Mouse (Mus musculus): Measurements from ENCODE around the gene Kdr.

Gene Kdr

GRCm38 (mm10) chr5:75921730-75922387 is 56.4 kb downstream of the Kdr start:
- no peak for DNase-seq (ENCODE audit: extremely low spot score, low read depth, low spot score)

DNA sequence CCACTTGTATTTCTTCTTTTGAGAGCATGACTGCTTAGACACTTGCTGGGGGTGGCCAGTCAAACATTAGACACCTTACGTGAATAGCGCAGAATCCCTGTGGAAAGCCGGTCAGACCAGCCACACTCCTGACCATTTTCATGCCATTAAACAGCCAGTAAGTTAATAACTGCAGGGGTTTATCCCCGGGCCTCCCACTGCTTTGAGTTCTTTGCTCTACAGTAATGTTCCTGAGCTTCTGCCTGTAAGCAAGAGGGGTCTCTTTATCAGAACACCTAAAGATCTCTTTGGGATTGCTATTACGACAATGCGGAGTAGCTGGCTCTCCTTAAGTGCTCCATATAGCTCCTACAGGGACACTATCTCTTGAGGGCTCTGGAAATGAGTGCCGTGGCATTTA is 58.7 kb downstream of the Kdr start:
- DNase-seq (ENCODE audit: extremely low spot score, low read depth, low spot score): no peak

DNA sequence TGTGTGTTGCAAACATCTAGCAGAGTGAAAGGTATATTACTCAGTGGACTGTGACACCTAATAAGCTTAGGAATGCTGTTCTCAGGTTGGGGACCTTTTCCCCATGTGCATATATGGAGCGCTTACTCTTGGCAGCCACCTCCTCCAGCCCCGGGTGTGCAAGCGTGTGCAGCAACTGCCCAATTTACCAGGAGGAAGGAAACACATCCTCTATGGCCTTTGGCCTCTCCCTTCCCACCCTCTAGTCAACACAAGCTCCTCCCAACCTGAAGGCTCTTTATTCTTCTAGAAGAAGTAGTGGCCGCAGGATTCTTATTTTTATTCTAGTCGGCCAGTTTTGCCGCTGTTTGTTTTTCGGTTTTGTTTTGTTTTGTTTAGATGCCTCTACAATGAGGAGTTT is 60.1 kb downstream of the Kdr start:
- DNase-seq (ENCODE audit: extremely low spot score, low read depth, low spot score): no peak

GRCm38 (mm10) chr5:75917231-75917630 is 61.0 kb downstream of the Kdr start:
- no peak for DNase-seq (ENCODE audit: extremely low spot score, low read depth, low spot score)

DNA sequence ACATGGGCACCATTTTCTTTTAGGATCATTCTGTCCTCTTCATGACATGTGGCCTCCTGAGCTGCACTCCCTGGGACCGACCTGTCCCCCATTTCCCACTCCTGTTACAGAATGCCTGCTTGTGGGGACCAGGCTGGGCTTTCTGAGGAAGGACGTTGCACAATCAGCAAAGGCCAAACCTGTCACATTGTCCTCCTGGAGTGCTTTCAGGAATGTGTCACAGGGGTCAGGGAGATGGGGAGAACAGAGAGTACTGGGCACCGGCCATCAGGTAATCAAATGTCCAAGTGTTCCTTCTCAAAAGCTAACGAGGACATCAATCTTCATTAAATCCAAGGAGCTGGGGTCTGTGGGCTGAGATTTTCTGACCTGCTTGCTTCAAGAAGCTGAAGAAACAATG is 72.2 kb downstream of the Kdr start:
- DNase-seq (ENCODE audit: extremely low spot score, low read depth, low spot score): no peak

GRCm38 (mm10) chr5:75900231-75900920 is 77.9 kb downstream of the Kdr start:
- no peak for DNase-seq (ENCODE audit: extremely low spot score, low read depth, low spot score)

DNA sequence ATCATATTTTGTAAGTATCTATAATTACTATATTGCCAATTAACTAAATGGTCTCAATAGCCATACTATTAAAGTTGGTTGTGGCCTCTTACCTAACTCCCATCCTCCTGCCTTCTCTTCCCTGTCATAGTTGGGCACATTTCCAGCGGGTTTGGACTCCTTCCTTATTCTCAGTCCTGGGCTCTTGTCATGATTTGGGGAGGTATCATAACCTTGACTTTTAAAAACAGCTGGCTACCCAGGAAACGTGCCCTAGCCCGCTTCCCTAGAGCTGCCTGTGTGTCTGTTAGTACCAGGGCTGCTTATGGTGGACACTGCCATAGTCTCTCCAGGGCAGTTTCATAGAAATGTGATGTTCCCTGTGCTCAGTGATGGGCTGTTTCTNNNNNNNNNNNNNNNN is 82.9 kb downstream of the Kdr start:
- DNase-seq (ENCODE audit: extremely low spot score, low read depth, low spot score): no peak

DNA sequence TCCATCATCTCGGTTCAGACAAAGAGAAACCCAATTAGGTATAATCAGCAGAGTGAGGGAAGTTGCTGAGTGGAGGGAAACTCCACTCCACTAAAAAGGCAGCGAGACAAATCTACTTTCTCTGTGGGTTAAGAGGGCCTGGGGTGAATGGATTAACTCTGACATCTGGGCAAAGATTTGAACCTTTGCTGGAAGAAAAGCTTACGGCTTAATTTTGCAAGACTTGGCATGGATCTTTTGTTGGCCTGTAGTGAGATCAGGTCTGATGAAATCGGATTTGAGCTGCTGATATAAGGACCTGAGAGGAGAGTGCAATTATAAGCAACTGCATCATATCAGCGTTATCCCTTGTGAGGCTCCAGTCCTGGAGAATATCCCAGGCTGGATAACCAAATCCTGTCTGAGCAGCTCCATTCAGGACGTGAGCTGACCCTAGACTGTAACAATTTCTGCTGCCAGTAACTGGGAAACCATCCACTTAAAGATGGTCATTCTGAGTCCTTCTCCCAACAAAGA is 85.2 kb downstream of the Kdr start:
- no peak for DNase-seq (ENCODE audit: extremely low spot score, low read depth, low spot score)

All from hindlimb bud, embryonic 11.5 days (tissue).